Mouse (Mus musculus): Measurements from ENCODE around the gene Pid1. TPM values are rescaled to one million over a fixed set of nuclear protein-coding genes. Genes with fewer than 3 reads are reported as not detected.

Gene Pid1
- total and polyA plus RNA-seq, 3 experiments = not detected

DNA sequence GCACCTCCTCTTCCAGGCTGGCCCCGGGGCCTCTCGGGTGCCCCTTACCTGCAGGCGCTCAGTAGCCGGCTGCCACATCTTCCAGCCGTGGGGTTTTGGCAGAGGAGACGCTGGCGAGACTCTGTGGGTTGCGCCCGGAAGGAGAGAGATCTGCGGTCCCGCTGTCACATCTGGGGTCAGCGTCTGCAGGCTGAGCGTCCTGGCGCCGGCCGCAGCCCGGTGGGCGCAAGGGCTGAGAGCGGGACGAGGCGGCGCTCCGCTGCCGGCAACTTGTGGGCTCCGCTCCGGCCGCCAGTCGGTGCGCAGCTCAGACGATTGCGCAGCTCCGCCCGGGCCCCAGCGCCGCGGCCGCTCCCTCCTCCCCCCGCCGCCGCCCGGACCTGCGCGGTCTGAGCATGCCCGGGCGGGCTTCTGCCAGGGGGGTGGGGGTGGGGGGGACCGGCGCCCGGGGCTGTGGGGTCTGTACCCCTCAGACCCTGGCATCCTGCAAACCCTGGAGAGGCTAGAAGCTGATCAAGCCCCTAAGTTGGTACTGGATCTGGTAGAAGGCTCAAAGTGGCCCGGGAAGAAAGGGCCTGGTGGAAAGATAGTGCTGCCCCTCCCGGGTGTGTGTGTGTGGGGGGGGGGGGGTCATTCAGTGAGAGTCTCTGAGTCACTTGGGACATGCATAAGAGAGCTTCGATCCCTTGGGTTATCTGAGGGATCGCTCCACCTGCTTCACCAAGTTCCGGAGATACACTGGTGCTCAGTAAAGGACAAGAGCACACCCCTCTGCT is 79.5 kb downstream of the Pid1 start:
- Histone ChIP-seq H3K79me2 (replicated peaks; ENCODE audit: control insufficient read depth, extremely low read depth, insufficient read depth, poor library complexity, severe bottlenecking) (no peaks in the 10 kb centered on the region), H3K4me1 (ENCODE audit: control insufficient read depth in 1 of 2, insufficient read depth in 2 of 2) (no peaks in the 10 kb centered on the region), H3K27ac (ENCODE audit: insufficient read depth, low read depth) (no peak overlapping the region), H3K9ac (ENCODE audit: insufficient read depth, low read depth) (no peak overlapping the region), H3K9me3 (replicated peaks; ENCODE audit: low read length) (no peaks in the 10 kb centered on the region), H3K36me3 (replicated peaks in 1 of 2; ENCODE audit: control insufficient read depth in 1 of 2, insufficient read depth in 1 of 2, low read length in 1 of 2) (no peaks in the 10 kb centered on the region), H3K4me3 (replicated peaks in 1 of 3; ENCODE audit: low read depth in 2 of 3, low read length in 2 of 3, poor library complexity in 1 of 3) (no peak overlapping the region), H3K27me3 (replicated peaks) (no peaks in the 10 kb centered on the region), H3K4me2 (ENCODE audit: insufficient read depth, low read depth, poor library complexity, severe bottlenecking) (no peak overlapping the region)
- TF ChIP-seq MAFK (IDR thresholded peaks at IDR 0.05; ENCODE audit: insufficient replicate concordance, low read length) (no peak), MEF2A (IDR thresholded peaks at IDR 0.05; ENCODE audit: borderline replicate concordance, low read depth, low read length) (no peak), CTCF (conservative IDR thresholded peaks at IDR 0.05 in 1 of 2, IDR thresholded peaks at IDR 0.05 in 1 of 2; ENCODE audit: low read depth in 2 of 2, low read length in 2 of 2) (no peak), ETS1 (conservative IDR thresholded peaks at IDR 0.05; ENCODE audit: low read depth, low read length) (no peak), CHD2 (IDR thresholded peaks at IDR 0.05; ENCODE audit: low read length) (no peak), ZNF384 (IDR thresholded peaks at IDR 0.05; ENCODE audit: low read depth, low read length) (no peak), SIN3A (IDR thresholded peaks at IDR 0.05; ENCODE audit: low read length) (no peak), CHD1 (IDR thresholded peaks at IDR 0.05; ENCODE audit: low read depth, low read length) (no peak), RCOR1 (conservative IDR thresholded peaks at IDR 0.05; ENCODE audit: low read depth, low read length) (no peak), BHLHE40 (IDR thresholded peaks at IDR 0.05; ENCODE audit: low read depth, low read length) (no peak), UBTF (IDR thresholded peaks at IDR 0.05; ENCODE audit: low read depth, low read length) (no peak), ZMIZ1 (IDR thresholded peaks at IDR 0.05; ENCODE audit: low read depth, low read length) (no peak), MAX (IDR thresholded peaks at IDR 0.05; ENCODE audit: low read length) (no peak), MYC (IDR thresholded peaks at IDR 0.05; ENCODE audit: low read depth, low read length) (no peak), USF1 (IDR thresholded peaks at IDR 0.05; ENCODE audit: low read depth, low read length) (no peak), TBP (conservative IDR thresholded peaks at IDR 0.05; ENCODE audit: low read depth, low read length) (no peak)
- in situ Hi-C loops (cut with MboI; ENCODE audit: low pct_ligation_motif_present, low pct_unique_long_range_greater_than_20kb, low sequenced_read_pairs) = no loop called here
- dilution Hi-C loops (cut with MboI; ENCODE audit: extremely low pct_ligation_motif_present, extremely low pct_unique_long_range_greater_than_20kb, low sequenced_read_pairs) = no loop called here
- no peak for DNase-seq (ENCODE audit: extremely low read depth)

DNA sequence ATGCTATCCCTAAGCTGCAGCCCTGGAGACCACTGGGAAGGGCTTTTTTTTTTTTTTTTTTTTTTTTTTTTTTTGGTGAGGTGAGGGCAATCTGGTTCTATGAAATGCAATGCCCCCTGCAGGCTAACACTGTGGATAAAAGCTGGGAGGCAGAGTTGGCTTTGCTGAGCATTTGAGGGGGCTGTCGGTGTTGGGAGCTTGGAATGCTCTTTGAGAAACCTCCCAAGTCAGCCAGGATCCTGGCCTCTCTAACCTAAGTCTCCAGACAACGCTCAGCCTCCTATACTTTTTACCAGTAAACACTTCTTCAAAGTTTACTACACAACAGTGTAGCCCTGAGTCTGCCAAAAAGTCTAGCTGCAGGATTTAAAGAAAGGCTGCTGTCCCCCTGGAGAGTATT is 80.9 kb downstream of the Pid1 start:
- Histone ChIP-seq H3K36me3 (replicated peaks in 1 of 2; ENCODE audit: control insufficient read depth in 1 of 2, insufficient read depth in 1 of 2, low read length in 1 of 2) (no peaks in the 10 kb centered on the region), H3K4me2 (ENCODE audit: insufficient read depth, low read depth, poor library complexity, severe bottlenecking) (no peak overlapping the region), H3K27ac (ENCODE audit: insufficient read depth, low read depth) (no peak overlapping the region), H3K9ac (ENCODE audit: insufficient read depth, low read depth) (no peak overlapping the region), H3K79me2 (replicated peaks; ENCODE audit: control insufficient read depth, extremely low read depth, insufficient read depth, poor library complexity, severe bottlenecking) (no peaks in the 10 kb centered on the region), H3K4me3 (replicated peaks in 1 of 3; ENCODE audit: low read depth in 2 of 3, low read length in 2 of 3, poor library complexity in 1 of 3) (no peak overlapping the region), H3K4me1 (ENCODE audit: control insufficient read depth in 1 of 2, insufficient read depth in 2 of 2) (no peaks in the 10 kb centered on the region), H3K27me3 (replicated peaks) (no peaks in the 10 kb centered on the region), H3K9me3 (replicated peaks; ENCODE audit: low read length) (no peaks in the 10 kb centered on the region)
- no peak for DNase-seq (ENCODE audit: extremely low read depth)
- TF ChIP-seq BHLHE40 (IDR thresholded peaks at IDR 0.05; ENCODE audit: low read depth, low read length) (no peak), ZNF384 (IDR thresholded peaks at IDR 0.05; ENCODE audit: low read depth, low read length) (peak; percentile 49; the same call in 1 of the 2 replicates), MAZ (IDR thresholded peaks at IDR 0.05; ENCODE audit: low read depth, low read length) (no peak), EP300 (IDR thresholded peaks at IDR 0.05; ENCODE audit: low read length) (no peak), MEF2A (IDR thresholded peaks at IDR 0.05; ENCODE audit: borderline replicate concordance, low read depth, low read length) (no peak), GABPA (IDR thresholded peaks at IDR 0.05; ENCODE audit: insufficient replicate concordance, low read depth, low read length) (no peak)
- in situ Hi-C loops (cut with MboI; ENCODE audit: low pct_ligation_motif_present, low pct_unique_long_range_greater_than_20kb, low sequenced_read_pairs) = no loop called here
- dilution Hi-C loops (cut with MboI; ENCODE audit: extremely low pct_ligation_motif_present, extremely low pct_unique_long_range_greater_than_20kb, low sequenced_read_pairs) = no loop called here

All from CH12.LX (cell line).